Mouse (Mus musculus): ENCODE data around the gene Sec14l4.

Gene Sec14l4

DNA sequence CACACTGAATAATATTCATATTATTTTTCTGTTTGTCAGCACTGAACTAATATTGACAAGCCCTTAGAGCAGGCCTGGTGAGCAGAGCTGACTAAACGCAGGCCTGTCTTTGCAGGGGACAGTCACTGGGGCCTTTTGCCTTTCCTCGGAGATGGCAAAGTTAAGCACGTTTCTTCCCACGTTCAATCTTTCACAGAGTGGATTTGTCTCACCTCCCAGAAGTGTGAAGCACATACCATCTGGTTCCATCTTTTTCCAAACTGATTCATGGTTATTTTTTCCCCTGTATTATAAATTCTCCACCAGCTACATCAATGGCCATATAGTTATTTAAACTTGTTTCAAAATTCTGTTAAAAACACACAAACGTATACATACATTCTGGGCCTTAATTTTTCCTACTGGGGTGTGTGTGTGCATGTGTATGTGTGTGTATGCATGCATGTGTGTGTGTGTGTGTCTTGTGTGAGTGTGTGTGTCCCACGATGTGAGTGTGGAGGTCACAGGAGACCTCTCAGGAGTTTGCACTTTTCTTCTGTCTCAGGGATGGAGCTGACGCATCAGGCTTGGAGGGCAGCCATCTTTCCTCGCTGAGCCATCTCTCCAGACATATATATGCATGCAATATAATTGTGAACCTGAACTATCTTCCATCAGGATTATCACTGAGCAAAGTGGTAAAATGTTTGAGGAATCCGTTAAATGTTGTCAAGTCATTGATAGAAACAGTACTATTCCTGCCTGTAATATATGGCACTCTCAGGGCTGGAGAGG lies 3.5 kb upstream of the Sec14l4 start:
- no peak for DNase-seq (ENCODE audit: inconsistent ontology term)

DNA sequence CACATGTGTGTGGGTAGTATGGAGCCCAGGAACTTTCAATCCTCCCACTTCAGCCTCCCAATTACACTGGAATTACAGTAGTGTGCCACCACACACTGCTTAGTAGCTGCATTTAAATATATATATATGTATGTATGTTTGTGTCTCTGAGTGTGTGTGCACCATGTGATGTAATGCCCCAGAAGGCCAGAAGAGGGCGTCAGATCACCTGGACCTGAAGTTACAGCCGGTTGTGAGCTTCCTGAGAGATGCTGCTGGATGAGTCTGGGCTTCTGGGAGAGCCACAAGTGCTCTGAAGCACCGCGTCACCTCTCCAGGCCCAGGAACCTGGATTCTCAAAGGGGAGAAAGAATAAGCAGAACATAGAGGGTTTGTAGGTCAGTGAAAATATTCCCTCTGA lies 1.9 kb upstream of the Sec14l4 start:
- DNase-seq (ENCODE audit: inconsistent ontology term): no peak

DNA sequence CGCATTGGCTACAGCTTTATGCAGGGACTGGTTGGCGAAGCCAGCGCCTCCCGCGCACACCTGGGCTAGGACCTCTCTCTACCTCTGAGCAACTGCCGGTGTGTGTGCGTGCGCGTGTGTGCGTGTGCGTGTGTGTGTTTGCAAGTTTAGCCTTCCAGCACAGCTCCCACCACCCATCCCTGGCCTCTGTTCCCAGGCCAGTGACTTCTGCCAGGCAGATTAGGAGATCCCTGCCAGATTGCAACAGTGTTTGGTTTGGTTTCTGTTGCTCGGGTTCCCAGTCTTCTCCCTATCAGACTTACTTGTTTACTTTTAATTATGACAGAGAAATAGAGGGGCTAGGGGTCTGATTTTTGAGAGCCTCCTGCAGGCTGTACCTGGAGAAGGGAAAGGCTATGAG lies 699 bp downstream of the Sec14l4 start:
- no peak for DNase-seq (ENCODE audit: inconsistent ontology term)

DNA sequence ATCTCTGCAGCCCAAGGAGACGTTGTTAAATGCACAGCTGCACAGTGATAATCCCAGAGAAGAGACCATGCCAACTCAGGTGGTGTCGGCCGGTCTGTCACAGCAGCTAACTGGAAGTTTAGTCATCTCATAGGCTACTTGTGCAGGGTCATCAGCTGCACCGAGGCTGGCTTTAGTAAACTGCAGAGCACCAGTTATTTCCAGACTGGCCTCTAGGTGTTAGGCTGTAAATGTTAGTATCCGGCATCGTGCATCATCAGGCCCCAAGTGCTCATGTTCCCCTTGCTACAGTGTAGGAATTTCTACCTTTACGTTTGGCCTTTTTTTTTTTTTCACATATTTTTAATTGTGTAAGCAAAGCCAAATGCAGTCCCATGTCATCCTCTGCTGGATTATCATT lies 2.2 kb downstream of the Sec14l4 start:
- no peak for DNase-seq (ENCODE audit: inconsistent ontology term)

DNA sequence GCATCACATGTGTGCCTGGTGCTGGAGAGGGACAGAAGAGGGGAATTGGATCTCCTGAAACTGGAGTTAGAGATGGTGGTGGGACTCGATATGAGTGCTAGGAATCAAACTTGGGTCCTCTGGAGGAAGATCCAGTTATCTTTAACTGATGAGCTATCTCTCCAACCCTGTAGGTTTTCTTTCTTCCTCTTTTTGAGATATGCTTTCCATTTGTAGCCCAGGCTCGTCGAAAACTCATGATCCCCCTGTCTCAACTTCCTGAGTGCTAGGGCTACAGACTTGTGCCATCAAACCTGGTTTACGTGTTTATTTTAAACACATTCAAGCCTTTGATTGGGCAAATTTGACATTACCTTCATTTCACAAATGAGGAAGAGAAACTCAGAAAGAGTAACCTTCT lies 2.9 kb downstream of the Sec14l4 start:
- DNase-seq (ENCODE audit: inconsistent ontology term): no peak

DNA sequence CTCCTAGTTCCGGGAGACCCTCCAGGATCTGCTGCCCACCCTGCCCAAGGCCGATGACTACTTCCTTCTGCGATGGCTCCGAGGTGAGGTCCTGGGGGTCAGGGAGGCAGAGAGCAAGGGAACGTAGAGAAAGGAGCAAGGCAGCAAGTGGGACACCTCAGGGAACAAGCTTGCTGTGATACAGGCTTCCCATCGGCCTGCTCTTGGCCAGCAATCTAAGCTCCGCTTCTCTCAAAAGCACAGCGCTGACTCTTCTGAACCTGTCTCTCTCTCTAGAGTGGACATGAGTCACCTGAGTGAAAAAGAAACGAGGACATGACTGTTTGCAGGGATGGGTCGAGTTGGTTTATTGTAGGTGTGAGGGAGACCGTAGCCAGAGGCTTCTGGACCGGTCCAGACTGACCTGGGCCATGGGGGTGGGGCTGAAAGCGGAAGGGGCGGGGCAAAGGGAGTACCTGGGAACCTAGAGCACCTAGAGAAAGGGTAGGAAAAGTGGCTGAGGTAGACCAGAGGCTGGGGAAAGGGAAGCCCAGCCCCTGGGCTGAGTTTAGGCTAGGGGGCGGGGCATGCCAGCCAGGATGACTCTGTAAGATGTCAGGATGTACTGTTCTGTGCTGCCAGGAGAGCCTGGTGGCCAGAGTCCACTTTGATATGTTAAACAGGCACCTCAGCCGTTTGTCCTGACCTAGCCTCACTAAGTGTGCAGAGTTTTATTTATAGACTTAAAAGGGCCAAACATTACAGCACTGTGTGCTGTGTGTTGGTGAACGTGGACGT lies 4.0 kb downstream of the Sec14l4 start:
- DNase-seq (ENCODE audit: inconsistent ontology term): no peak

DNA sequence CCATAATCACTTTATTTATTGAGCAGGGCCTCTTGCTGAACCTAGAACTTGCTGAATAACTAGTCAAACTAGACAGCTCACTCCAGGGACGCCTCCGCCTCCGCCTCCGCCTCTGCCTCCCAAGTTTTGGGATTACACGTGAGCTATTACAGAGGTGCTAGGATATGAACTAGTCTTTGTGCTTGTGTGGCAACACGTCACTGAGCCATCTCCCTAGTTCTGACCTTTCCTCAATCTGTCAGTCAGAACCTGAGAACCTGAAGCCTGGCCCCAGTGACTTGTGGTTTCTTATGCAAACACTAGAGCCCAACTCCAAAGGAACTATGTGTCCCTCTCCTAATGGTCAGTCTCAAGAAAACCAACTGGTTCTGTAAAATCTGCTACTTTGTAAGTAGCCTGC lies 4.7 kb downstream of the Sec14l4 start:
- DNase-seq (ENCODE audit: inconsistent ontology term): no peak

DNA sequence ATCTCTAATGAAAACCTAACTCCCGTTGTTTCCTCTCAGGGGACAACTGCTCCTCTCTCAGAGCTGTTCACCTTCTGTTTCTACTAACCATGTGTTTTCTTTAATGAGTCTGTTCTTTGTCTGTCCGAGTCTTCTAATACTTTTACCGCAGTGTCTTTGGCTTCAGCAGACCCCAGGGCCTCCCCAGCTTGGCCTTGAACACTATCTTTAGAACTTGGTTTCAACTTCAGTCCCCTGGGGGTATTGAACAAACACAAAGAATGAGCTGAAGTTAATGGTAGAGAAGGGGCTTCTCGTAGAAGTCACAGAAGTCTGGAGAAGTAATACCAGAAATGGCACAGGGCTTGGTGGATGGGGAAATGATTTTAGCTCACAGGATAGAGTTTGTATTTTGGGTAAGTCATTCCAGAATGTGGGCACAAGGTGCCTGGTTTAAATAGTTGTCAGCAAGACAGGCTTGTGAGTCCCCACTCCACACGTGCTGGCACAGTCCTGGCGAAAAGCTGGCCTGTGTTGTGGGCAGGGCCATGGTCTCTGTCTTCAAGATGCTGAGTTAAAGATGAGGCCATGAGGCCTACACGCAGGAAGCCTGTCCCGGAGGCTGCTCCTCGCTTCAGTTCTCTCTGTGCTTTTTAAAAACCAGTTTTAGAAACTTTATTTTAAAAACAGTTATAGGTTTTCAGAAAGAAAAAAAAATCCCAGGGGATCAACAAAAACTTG lies 5.3 kb downstream of the Sec14l4 start:
- DNase-seq (ENCODE audit: inconsistent ontology term): no peak

DNA sequence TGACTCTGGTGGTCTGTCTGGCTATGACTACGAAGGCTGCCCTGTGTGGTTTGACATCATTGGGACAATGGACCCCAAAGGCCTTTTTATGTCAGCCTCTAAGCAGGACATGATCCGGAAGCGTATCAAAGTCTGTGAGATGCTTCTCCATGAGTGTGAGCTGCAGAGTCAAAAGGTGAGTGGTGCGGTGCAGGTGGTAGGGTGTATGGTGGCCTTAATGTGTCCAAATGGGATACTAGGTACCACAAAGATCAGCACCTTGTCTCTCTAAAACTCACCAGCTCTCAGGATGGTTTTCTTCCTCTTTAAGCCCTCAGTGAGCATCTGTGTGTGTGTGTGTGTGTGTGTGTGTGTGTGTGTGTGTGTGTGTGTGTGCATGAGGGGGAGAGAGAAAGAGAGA lies 8.7 kb downstream of the Sec14l4 start:
- DNase-seq (ENCODE audit: inconsistent ontology term): no peak

DNA sequence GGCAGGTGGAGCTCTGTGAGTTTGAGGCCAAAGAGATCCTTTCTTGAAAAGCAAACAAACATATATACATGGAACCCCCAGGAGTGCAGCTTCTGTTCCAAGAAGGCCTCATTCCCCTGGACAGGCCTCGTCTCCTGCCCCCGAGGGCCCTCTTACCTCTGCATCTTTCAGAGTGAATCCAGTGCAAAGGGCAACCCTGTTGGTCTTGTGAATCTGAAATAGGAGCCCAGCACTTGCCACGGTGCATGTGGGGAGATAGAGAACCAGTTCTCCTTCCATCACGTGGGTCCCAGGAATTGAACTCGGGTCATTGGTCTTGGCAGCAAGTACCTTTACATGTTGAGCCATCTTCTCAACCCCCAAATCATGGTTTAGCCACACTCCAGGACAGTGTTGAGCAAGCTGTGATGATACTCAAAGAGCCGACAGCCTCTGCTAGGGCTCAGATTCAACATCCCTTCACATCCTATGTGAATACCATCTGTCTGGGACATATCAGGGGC lies 9.9 kb downstream of the Sec14l4 start:
- no peak for DNase-seq (ENCODE audit: inconsistent ontology term)

DNA sequence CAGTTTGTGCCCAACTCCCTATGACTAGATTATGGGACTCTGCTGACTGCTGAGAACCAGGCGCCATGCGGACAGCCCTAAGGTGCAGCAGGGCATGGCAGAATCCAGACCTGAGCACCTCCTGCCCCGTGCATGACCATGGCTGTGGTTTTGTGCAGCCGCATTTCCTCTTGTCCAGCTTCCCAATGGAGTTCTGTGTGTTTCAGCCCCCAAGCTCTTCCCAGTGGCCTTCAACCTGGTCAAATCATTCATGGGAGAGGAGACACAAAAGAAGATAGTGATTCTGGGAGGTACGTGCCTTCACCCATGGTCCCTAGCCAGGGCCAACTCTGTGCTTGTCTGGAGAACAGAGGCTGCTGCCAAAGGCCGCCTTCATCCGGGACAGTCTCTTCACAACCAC lies 11.8 kb downstream of the Sec14l4 start:
- no peak for DNase-seq (ENCODE audit: inconsistent ontology term)

DNA sequence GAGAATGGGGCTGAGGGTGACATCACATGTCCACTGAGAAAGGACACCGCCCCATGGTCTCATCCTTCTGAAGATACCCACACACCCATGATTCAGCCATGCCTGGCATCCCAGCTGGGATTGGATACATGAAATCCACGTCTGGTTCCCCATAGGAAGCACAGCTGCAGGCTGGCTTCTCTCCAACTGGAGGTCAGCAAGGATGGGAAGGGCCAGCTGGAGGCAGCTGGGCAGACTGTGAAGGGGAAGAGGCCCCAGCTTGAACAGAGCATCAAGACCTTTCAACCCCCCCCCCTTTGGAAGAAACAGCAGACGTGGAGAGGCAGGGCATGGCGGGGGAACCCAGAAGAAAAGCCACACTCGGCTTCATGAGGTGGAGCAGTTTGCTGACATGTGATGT lies 15.3 kb downstream of the Sec14l4 start:
- DNase-seq (ENCODE audit: inconsistent ontology term): no peak

DNA sequence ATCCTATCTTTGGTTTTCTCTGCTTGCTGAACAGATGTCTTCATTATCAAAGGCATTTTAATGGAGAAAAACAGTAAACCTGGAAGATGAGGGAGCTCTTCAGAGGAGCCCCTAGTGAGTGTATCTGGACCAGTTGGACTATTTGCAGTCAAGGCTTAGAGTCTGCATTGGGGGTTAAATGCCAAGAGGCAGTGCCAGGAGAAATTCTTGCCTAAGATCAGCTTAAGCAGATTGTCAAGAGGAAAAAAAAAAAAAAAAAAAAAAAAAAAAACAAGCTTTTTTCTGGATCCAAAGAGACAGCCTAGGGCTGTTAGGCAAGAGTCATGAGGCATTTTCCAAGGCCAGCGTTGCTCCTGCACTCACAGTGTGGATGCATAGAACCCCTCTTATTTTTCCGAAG lies 16.5 kb downstream of the Sec14l4 start:
- no peak for DNase-seq (ENCODE audit: inconsistent ontology term)

DNA sequence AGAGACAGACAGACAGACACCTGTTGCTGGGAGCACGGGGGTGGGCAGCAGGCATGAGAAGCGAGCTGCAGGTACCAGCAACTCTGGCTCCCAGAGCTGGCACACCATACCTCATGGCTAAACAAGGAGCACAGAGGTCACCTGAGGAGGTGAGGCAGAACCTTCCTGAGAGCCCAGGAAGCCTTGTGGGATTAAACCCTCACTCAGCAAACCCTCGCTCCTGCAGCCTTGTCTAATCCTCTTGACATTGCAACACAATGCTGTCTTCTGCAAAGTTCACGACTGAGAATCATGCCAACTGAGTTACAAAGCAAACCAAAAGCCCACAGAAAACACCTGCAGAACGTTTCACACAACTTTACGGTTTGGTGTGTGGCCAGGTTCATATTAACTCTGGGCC lies 17.2 kb downstream of the Sec14l4 start:
- DNase-seq (ENCODE audit: inconsistent ontology term): no peak

DNA sequence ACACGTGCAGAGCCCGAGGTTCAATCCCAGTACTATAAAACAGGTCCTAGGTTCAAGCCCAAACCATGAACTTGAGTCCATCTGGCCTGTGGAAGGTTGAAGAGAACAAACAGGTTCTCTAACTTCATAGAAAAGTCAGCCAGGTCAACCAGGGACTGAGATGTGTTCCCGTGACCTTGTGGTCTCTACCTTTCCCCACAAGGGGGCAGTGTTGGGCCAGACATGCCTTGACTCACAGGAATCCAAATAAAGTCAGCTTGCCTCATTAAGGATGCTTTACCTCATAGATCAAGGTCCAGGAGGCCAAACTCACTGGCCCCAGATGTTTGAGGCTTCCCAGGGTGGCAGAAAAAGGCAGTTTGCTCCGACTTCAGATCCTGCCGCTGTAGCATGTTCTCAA lies 22.3 kb downstream of the Sec14l4 start:
- DNase-seq (ENCODE audit: inconsistent ontology term): peak; percentile 58

DNA sequence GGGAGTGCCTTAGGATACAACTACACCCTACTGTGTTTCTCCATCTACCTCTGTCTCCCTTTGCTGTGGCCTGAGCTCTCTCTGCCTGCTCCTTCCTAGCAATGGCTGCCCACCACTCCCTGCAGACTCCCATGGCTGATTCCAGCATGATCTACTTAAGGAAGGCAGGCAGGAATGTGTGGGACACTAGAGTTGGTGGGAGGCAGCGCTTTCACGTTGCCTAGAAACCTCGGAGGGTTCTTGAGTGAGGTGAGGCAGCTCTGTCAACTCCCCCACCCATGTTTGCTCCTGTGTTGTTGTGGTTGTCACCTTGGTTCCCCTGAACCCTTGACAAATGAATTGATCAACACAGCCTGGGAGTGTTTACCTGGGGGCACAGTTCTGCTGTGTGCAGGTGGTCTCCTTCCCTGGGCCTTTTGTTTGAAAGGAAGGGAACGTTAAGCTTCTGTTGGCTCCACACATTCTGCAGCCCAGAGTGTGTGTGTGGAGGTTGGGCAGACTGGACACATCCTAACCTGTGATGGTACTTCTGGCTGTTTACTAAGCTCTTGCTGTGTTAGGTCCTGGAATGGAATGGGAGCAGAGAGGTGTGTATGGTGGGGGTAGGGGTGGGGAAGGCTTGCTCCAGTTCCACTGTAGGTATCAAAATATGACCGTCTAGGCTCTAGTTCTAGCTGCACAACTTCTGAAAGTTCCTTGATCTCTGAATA lies 29.8 kb downstream of the Sec14l4 start:
- no peak for DNase-seq (ENCODE audit: inconsistent ontology term)

DNA sequence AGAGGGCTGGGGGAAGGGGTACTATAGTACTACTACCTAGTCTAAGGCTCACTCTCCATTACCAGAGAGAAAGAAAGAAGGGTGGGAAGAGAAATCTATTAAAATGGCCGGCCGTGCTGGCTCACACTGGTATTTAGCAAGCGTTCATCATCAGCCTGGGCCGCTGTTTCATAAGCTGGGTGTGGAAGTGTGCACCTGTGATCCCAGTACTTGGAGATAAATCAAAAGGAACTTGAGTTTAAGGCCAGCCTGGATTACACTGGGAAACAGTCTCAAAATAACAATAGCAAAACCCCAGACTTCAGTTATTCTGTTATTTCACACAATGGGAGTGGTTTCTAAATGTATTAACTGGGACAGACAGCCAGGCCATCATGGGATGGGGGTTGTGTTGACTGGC lies 31.3 kb downstream of the Sec14l4 start:
- no peak for DNase-seq (ENCODE audit: inconsistent ontology term)

DNA sequence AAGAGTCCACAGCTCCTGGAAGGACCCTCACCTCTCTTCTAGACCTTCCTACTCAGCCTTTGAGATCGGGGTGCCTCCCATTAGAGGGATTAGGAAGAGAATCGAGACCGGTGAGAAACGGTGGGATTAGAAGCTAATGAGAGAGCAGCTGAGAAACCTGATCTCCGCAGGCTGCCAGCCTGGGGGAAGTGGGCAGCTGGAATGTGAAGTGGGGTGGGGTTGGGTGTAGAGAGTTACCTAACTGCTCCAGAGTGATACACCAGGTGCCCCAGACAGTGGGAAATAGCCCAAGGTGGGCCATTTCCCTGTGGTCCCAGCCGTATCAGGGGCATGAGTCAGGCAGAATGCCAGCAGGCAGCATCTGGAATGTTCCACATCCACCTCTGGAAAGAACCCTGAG lies 31.7 kb downstream of the Sec14l4 start:
- DNase-seq (ENCODE audit: inconsistent ontology term): no peak

DNA sequence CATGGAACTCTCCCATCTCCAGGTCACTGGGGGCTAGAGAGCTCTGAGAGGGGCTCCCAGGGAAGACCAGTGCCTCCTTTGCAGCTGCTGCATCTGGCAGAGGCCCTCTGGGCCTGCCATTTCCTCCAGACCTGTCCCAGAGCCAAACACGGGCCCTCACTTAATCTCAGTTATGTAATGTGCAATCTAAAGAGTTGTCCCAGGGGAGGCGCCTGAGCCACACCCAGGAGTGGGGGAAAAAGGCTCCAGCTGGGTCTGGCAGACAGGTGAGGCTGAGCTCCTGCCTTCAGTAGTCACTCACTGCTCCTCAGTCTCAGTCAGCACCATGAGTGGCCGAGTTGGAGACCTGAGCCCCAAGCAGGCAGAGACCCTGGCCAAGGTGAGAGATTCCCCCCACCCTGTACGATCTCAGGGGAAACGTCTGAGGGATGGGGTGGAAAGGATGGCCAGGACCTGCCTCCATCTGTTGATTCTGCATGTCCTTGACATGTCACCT lies 33.4 kb downstream of the Sec14l4 start, which contains the start of gene Sec14l3:
Gene Sec14l3 (plus strand): TSS at position 215 of the 496 bp plus-strand sequence.
- DNase-seq (ENCODE audit: inconsistent ontology term): no peak

DNA sequence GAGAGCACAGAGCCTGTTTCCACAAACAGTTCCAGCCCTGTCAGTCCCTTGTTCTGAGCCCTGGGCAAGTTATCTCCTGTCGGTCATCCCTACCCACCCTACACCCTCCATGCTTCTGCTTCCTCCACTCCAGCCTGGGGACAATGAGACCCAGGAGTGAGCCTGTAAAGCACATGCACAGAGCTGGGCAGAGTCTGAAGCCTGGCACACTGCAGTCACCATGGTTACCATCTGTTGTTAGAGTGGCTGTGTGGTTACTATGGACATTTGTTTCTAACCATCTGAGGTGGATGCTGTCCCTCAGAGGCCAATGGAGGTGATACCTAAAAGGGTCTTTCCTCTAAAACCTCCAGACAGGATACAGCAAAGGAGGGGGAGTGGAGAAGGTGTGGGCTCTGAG lies 38.4 kb downstream of the Sec14l4 start:
- DNase-seq (ENCODE audit: inconsistent ontology term): no peak

DNA sequence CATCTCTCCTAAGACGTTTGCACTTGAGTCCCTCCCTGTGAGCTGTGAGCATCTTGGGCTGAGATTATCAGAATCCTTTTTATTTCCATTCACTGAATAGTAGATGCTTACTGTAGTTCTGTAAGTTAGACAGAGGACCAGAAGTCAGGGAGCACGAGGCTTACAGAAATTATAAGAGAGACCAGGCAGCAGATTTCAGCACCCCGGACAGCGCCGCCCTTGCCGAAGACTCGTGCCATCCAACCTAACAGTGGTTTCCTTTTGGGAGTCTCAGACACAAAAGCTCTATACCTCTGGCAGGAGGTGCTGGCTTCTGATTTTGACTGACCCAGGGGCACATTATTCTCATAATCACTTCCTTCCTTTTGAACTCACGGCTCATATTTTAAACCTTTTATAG lies 45.4 kb downstream of the Sec14l4 start:
- DNase-seq (ENCODE audit: inconsistent ontology term): peak; percentile 49
